Mouse (Mus musculus) embryonic facial prominence, embryonic 11.5 days (tissue): ENCODE data around the gene Lrrk1. TPM values are rescaled to one million over a fixed set of nuclear protein-coding genes. Genes with fewer than 3 reads are reported as not detected.

ENCODE experiments used
- ATAC-seq: fragments of 200-750 bp; cut with Nextera tagmentation; replicated peaks from 2 replicates; pipeline ENCODE4 v1.8.0; 2017; ENCODE audit warnings: low read depth; ENCODE audit not compliant: insufficient number of reproducible peaks, low FRiP score, low TSS enrichment
- DNase-seq: peaks from one replicate; pipeline ENCODE4 v3.0.0-alpha.2; 2015; ENCODE audit warnings: low spot score
- H3K27ac ChIP-seq: fragments of 300-500 bp; sonication (generic); replicated peaks from 2 replicates; pipeline ENCODE4 v1.5.1; 2014; ENCODE audit warnings: mild to moderate bottlenecking, low read depth, low read length, control low read depth
- H3K27me3 ChIP-seq: fragments of 300-500 bp; sonication (generic); 2 replicates; pipeline ENCODE4 v1.6.1; 2014; ENCODE audit warnings: mild to moderate bottlenecking, low read length, moderate library complexity, mixed read lengths; ENCODE audit not compliant: control insufficient read depth, insufficient read depth
- H3K36me3 ChIP-seq: fragments of 300-500 bp; sonication (generic); replicated peaks from 2 replicates; pipeline ENCODE4 v1.6.1; 2014; ENCODE audit warnings: low read depth, mild to moderate bottlenecking, low read length, moderate library complexity, mixed read lengths; ENCODE audit not compliant: control insufficient read depth, insufficient read depth
- H3K4me1 ChIP-seq: fragments of 300-500 bp; sonication (generic); 2 replicates; pipeline ENCODE4 v1.6.1; 2014; ENCODE audit warnings: low read length, mixed read lengths; ENCODE audit not compliant: control insufficient read depth, insufficient read depth
- H3K4me2 ChIP-seq: fragments of 300-500 bp; sonication (generic); 2 replicates; pipeline ENCODE4 v1.6.1; 2014; ENCODE audit warnings: low read depth, mild to moderate bottlenecking, control low read depth, low read length, moderate library complexity
- H3K4me3 ChIP-seq: fragments of 300-500 bp; sonication (generic); 2 replicates; pipeline ENCODE4 v1.5.1; 2014; ENCODE audit warnings: low read depth, low read length, control low read depth
- H3K9ac ChIP-seq: fragments of 300-500 bp; sonication (generic); replicated peaks from 2 replicates; pipeline ENCODE4 v1.6.1; 2014; ENCODE audit warnings: mild to moderate bottlenecking, control low read depth, low read length
- H3K9me3 ChIP-seq: fragments of 300-500 bp; sonication (generic); replicated peaks from 2 replicates; pipeline ENCODE4 v1.6.1; 2016; ENCODE audit warnings: mild to moderate bottlenecking, low read length, inconsistent platforms, mixed read lengths; ENCODE audit not compliant: control insufficient read depth
- WGBS: fragments of 180-500 bp; shearing (Covaris S2); extraction: QIAGEN DNeasy Blood & Tissue Kit; methylation state at CpG from one replicate; pipeline ENCODE4 v1.1.7; 2014; 5-methylcytosine and 5-hydroxymethylcytosine counted together
- polyA plus RNA-seq: library from polyadenylated mRNA; unstranded; fragments of >200 nt; fragmentation: Nextera tagmentation; extraction: Ambion mirVana; gene quantifications from 2 replicates; pipeline ENCODE4 v1.2.1, GENCODE M21; 2014

The Lrrk1 gene
- polyA plus RNA-seq, 1 experiment from 2014 or later, result 3.1 TPM

- ATAC-seq, result no peak
- H3K36me3 ChIP-seq, result no peaks in the 10 kb centered on the region
- no peak overlapping the region for H3K27ac ChIP-seq
- H3K4me2 ChIP-seq, result no peak overlapping the region
- H3K9ac ChIP-seq, result no peak overlapping the region
- DNase-seq, result no peak
- 85% methylated on average over 3 of the region's 3 CpGs for WGBS
- no peak overlapping the region for H3K4me3 ChIP-seq
- no peaks in the 10 kb centered on the region for H3K4me1 ChIP-seq
- no peaks in the 10 kb centered on the region for H3K9me3 ChIP-seq
- H3K27me3 ChIP-seq, result no peaks in the 10 kb centered on the region
Measured at GRCm38 (mm10) chr7:66278001-66278400, 110.1 kb downstream of the Lrrk1 start.

GRCm38 (mm10) chr7:66273494-66273893 lies 114.7 kb downstream of the Lrrk1 start:
- Histone ChIP-seq H3K4me1 (no peaks in the 10 kb centered on the region), H3K4me2 (no peak overlapping the region), H3K4me3 (no peak overlapping the region), H3K9me3 (no peaks in the 10 kb centered on the region), H3K9ac (no peak overlapping the region), H3K27ac (no peak overlapping the region), H3K36me3 (no peaks in the 10 kb centered on the region), H3K27me3 (no peaks in the 10 kb centered on the region)
- ATAC-seq (no peak), DNase-seq (no peak)
- WGBS, result 89% methylated on average over 5 of the region's 5 CpGs

GRCm38 (mm10) chr7:66271226-66271625 lies 116.9 kb downstream of the Lrrk1 start:
- no peak overlapping the region for H3K4me2 ChIP-seq
- H3K4me3 ChIP-seq, result no peak overlapping the region
- ATAC-seq (no peak), DNase-seq (no peak)
- H3K4me1 ChIP-seq, result no peaks in the 10 kb centered on the region
- H3K9ac ChIP-seq, result no peak overlapping the region
- H3K36me3 ChIP-seq, result no peaks in the 10 kb centered on the region
- no peaks in the 10 kb centered on the region for H3K9me3 ChIP-seq
- no peaks in the 10 kb centered on the region for H3K27me3 ChIP-seq
- WGBS, result 68% methylated on average over 6 of the region's 6 CpGs
- no peak overlapping the region for H3K27ac ChIP-seq

- ATAC-seq (no peak; the same call in 1 of the 2 replicates), DNase-seq (no peak)
- 87% methylated on average over 6 of the region's 6 CpGs for WGBS
- Histone ChIP-seq H3K4me3 (no peak overlapping the region), H3K36me3 (no peaks in the 10 kb centered on the region), H3K9ac (no peak overlapping the region), H3K27ac (no peak overlapping the region), H3K4me2 (no peak overlapping the region), H3K9me3 (no peaks in the 10 kb centered on the region), H3K4me1 (no peaks in the 10 kb centered on the region), H3K27me3 (no peaks in the 10 kb centered on the region)
Measured at GRCm38 (mm10) chr7:66266942-66267850, 121.0 kb downstream of the Lrrk1 start.

- WGBS, result 74% methylated on average over 5 of the region's 5 CpGs
- DNase-seq (no peak), ATAC-seq (no peak)
- Histone ChIP-seq H3K27me3 (no peaks in the 10 kb centered on the region), H3K9ac (no peak overlapping the region), H3K4me2 (no peak overlapping the region), H3K4me1 (no peaks in the 10 kb centered on the region), H3K4me3 (no peak overlapping the region), H3K9me3 (no peaks in the 10 kb centered on the region), H3K36me3 (no peaks in the 10 kb centered on the region), H3K27ac (no peak overlapping the region)
Measured at GRCm38 (mm10) chr7:66263421-66263820, 124.7 kb downstream of the Lrrk1 start.

- H3K9me3 ChIP-seq, result no peaks in the 10 kb centered on the region
- WGBS, result 92% methylated on average over 13 of the region's 13 CpGs
- H3K4me1 ChIP-seq, result no peaks in the 10 kb centered on the region
- no peaks in the 10 kb centered on the region for H3K36me3 ChIP-seq
- H3K27ac ChIP-seq, result no peak overlapping the region
- DNase-seq (no peak), ATAC-seq (no peak)
- no peak overlapping the region for H3K4me2 ChIP-seq
- no peaks in the 10 kb centered on the region for H3K27me3 ChIP-seq
- H3K4me3 ChIP-seq, result no peak overlapping the region
- no peak overlapping the region for H3K9ac ChIP-seq
Measured at GRCm38 (mm10) chr7:66262570-66263156, 125.5 kb downstream of the Lrrk1 start.

GRCm38 (mm10) chr7:66260763-66261390 lies 127.3 kb downstream of the Lrrk1 start:
- Histone ChIP-seq H3K36me3 (no peaks in the 10 kb centered on the region), H3K27ac (no peak overlapping the region), H3K27me3 (no peaks in the 10 kb centered on the region), H3K9me3 (no peaks in the 10 kb centered on the region), H3K4me1 (no peaks in the 10 kb centered on the region), H3K4me2 (no peak overlapping the region), H3K9ac (no peak overlapping the region), H3K4me3 (no peak overlapping the region)
- ATAC-seq, result no peak
- 83% methylated on average over 7 of the region's 7 CpGs for WGBS
- DNase-seq, result no peak

- H3K27ac ChIP-seq, result no peak overlapping the region
- WGBS, result 91% methylated on average over 8 of the region's 8 CpGs
- H3K9me3 ChIP-seq, result no peaks in the 10 kb centered on the region
- H3K4me2 ChIP-seq, result no peak overlapping the region
- H3K9ac ChIP-seq, result no peak overlapping the region
- H3K27me3 ChIP-seq, result no peaks in the 10 kb centered on the region
- ATAC-seq (no peak), DNase-seq (no peak)
- no peaks in the 10 kb centered on the region for H3K4me1 ChIP-seq
- no peak overlapping the region for H3K4me3 ChIP-seq
- no peaks in the 10 kb centered on the region for H3K36me3 ChIP-seq
Measured at GRCm38 (mm10) chr7:66260295-66260694, 127.9 kb downstream of the Lrrk1 start.
